Mouse (Mus musculus) mouse trophoblast stem cell (cell line): ENCODE data around the gene Terf2.

Source experiments
- in situ Hi-C, 2 experiments: fragments of 300-500 bp; cut with MseI, MboI; formaldehyde crosslinking; loops; 2 replicates in 1 of 2; 3 replicates in 1 of 2; pipeline ENCODE4 v1.15.1; 2025

The Terf2 gene

DNA sequence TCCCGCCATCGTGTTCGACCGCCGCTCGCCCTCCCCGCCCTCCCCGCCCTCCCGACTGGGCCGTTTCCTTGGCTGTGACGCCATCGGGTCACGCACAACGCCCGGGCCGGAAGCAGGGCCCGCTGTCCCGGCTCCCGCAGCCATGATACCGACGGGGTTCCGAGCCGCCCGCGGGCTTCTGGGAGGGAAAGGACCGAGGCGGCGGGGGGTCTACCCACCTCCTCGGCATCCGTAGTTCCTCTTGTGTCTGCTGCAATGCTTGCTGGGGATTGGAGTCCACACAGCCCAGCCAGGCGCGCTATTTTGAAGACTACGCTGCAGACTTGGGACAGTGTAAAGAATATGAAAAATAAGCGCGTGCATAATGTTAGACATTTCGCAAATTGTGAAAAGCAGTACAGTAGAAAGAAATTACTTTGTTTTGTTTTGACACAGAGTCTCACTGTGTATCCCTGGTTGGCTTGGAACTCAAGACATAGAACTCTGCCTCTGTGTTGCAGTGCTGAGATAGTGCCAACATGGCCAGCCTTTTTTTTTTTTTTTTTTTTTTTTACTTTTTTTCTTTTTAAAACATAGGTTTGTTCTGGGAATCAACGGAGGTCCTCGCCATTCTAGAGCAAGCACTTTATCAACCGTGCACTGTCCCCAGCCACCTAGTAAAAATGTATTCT is at the start of gene Terf2:
Terf2 (minus strand) TSS at position 182 of the 671 bp plus-strand sequence.
- in situ Hi-C loops: no loop called here

DNA sequence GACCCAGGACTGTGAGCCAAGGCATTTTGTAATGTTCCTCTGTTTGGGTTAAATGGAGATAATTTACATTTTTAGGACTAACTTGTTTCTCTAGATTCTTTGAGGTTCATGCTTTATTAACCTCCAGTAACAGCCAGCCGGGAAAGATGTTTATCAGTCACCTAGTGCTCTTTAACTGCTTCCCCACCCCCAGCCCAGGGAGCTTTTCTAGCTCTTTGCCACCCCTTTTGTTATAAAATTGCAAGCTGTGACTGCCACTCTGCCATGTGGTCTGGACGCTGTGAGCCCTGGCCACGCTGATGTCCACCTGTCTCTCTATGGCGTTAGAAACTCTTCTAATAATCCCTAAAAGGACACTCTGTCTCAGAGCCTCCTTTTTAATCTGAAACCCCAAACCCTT is 47.2 kb upstream of the Terf2 start:
- in situ Hi-C loops: no loop called here

- in situ Hi-C loops: no loop called here
Measured at GRCm38 (mm10) chr8:107142539-107142938, 46.2 kb upstream of the Terf2 start.

GRCm38 (mm10) chr8:107139704-107140470 is 43.5 kb upstream of the Terf2 start:
- in situ Hi-C loops: no loop called here

- in situ Hi-C loops: no loop called here
Measured at GRCm38 (mm10) chr8:107138338-107138737, 42.0 kb upstream of the Terf2 start.

- in situ Hi-C loops: no loop called here
Measured at GRCm38 (mm10) chr8:107137591-107137990, 41.2 kb upstream of the Terf2 start.

GRCm38 (mm10) chr8:107136003-107136612 is 39.8 kb upstream of the Terf2 start:
- in situ Hi-C loops: no loop called here

DNA sequence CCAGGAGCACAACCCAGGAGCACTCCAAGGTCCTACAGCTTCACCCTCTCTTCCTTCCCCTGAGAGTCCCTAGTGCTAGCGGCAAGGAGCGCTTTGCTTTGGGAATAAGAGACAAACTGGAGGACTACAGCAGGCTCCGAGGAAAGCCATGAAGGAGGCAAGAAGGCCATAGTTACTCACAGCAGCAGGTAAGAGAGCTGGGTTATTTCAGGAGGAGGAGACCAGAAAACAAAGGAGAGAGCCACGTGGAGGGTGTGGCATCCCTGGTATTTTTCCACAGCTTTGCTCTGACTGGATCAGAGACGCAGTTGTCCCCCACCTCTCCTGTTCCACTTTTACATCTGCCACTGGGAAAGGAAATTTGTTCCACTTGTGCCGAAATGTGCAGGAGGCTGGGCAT is 37.5 kb upstream of the Terf2 start:
- in situ Hi-C loops: no loop called here

GRCm38 (mm10) chr8:107132581-107133491 is 36.5 kb upstream of the Terf2 start:
- in situ Hi-C loops: no loop called here

- in situ Hi-C loops: no loop called here
Measured at GRCm38 (mm10) chr8:107130028-107130427, 33.7 kb upstream of the Terf2 start.

DNA sequence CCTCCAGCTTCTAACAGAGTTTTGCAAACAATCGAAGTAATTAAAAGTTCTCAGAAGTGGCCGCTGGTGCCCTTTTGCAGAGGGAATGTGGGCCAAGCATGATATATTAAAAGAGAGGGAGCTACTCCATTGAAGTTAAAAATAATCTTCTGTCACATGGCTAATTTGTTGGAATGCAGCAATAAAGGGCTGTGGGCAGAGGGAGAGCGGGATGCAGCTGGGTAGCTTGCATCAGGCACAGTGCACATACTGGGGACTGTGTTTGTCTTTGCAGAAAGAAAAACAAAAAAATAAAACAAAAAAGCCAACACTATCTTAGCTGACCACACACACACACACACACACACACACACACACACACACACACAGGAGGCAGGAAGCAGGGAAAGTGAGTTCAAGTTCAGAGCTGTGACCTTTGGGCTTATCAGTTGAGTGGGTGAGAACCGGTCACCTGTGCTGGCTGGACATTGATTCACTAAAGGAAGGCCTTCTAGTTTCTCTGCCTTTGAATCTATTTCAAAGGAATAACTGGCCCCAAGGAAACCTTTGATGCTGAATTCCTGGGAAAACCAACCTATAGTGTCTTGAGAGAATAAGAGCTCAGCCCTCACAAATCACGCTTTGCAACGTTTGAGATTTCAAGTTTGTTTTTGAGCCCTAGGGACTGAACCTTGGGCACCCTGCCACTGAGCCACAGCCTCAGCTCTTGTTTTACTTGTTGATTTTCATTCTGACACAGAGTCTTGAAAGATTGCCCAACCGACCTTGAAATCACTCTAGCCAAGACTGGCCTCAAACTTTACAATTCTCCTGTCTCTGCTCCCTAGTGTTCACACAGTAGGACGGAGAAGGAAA is 33.1 kb upstream of the Terf2 start:
- in situ Hi-C loops: no loop called here

DNA sequence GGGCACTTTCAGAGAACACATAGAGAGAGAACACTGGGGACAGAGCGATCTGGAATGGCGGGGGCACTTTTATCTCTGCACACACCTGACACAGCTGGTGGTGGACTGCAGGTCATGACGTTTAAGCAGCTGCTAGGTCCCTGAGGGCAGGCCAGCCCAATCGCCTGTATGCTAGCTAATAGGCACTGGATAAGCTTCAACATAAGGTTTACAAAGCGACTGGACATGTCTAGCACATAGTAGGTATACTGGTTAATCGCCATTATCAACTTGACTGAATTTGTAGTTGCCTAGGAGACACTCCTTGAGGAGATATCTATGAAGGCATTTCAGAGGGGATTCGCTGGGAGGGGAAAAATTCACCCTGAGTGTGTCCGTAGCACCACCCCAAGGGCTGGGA is 28.0 kb upstream of the Terf2 start:
- in situ Hi-C loops: no loop called here

DNA sequence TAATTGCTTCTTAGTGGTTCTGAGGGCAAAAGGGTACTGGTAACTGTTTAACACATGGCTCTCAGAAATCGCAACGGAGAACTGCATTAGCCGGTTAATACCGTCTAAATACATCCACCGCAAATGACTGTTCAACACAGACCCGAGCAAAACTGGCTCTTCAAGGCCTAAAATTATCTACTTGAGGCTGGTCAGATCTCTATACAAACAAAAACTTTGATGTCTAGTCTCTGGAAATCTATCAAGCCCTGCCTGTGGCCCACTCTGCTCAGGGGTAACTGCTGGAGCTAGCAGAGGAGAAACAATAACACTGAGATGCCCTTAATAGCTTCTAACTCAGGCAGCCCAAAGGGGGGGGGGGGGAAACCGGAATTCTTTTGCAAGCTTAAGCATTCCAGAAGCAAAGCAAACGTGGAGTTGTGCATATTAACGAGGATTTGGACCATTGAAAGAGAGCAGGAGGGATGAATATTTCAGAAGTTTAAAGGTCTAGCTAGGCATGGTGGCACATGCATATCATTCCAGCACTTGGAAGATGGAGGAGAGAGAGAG is 26.8 kb upstream of the Terf2 start:
- in situ Hi-C loops: no loop called here

DNA sequence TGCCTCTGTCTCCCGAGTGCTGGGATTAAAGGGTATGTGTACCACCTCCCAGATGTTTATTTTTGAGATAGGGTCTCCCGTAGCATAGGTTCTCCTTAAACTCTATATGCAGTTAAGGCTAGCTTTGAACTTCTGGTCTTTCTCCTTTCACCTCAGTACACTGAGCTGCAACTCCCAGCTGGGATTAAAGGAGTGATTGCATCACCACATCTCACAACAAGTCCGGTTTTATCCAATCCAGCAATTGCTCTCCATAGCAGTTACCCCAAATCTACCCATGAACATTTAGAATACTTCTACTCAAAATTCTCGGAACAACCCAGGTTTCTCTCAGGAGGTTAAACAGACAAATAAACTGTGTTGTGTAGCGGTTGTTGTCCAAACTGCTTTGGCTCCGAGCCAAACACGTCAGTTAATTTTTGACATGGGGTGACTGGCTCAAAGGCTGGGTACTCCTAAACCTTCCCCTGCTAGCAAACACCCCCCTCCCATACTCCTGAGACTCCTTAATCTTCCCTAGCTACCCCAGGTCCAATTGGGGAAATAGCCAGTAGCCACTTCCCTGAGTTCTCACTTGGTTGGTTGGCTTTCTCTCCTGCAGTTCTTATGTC is 25.4 kb upstream of the Terf2 start:
- in situ Hi-C loops: no loop called here

DNA sequence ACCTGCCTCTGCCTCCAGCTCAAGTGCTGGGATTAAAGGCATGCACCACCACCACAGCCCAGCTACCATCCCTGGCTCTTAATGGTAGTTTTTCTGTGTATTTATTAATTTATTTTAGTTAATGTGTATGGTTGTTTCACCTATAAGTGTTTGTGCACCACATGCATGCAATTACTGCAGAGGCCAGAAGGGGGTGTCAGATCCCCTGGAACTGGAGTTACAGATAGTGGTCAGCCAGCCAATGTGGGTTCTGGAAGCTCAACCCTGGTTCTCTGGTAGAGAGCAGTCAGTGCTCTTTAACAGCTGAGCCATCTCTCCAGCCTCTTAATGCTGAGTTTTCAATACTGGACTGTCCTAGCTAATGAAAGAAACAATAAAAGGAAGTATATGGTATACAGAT is 24.5 kb upstream of the Terf2 start:
- in situ Hi-C loops: no loop called here

GRCm38 (mm10) chr8:107119412-107119811 is 23.1 kb upstream of the Terf2 start:
- in situ Hi-C loops: loop anchor here (5.0 to 10.0 kb wide), 3 partner anchors 55 to 205 kb away; no protein-coding TSS in a partner anchor

DNA sequence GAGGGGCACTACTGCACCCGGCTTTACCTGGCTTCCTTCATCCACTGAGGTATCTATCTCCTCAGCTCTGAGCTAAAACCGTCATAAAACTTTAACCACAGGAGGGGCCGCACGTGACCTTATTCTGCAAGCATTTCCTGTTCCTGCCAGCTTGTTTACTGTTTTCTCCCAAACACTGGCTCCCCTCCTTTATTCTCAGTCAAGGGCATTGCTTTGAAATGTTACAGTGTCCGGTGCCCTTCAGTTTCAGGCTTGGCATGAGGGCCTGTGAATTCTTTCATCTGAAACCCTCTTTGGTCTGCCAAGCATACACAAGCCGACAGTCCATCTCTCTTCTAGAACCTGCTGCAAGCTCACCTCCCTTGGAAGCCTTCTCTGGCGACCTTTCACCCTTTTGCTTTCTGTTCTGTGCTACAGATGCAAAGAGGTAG is 22.5 kb upstream of the Terf2 start:
- in situ Hi-C loops: loop anchor here (5.0 to 10.0 kb wide), 3 partner anchors 56 to 206 kb away; no protein-coding TSS in a partner anchor

GRCm38 (mm10) chr8:107117019-107117418 is 20.7 kb upstream of the Terf2 start:
- in situ Hi-C loops: loop anchor here (5.0 to 10.0 kb wide), 3 partner anchors 58 to 208 kb away; no protein-coding TSS in a partner anchor

DNA sequence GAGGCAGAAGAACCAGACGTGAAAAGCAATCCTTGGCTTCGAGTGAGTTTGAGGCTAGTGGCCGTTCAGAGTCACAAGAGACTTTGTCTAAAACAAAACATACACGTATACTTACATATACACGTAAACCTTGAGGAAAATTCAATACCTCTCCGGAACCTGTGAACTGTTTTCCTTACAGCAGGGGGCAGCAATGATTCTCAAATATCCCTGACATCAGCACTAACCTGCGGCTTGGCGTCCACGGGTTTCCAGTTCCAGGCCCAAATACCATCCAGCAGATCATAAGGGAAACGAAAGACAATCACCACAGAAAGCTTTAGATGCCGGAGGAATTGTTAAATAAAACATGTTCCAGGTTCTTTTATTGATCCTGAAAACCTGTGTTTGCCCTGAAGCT is 19.7 kb upstream of the Terf2 start:
- in situ Hi-C loops: loop anchor here (5.0 to 10.0 kb wide), 3 partner anchors 59 to 209 kb away; no protein-coding TSS in a partner anchor

DNA sequence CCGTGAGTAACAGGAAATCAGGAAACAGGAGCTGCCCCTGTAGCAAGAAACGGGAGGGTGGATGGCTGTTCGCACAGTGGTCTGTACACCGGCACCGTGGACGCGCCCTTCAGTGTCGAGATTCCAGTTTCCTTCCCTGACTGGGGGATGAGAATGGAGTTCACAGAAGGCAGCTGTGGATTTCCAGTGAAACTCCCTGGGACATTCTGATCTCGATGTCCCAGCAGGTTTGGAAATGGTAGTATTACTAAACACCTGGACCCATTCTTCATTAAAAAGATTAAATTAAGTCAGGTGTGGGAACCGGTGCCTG is 18.6 kb upstream of the Terf2 start:
- in situ Hi-C loops: loop anchor here (5.0 to 10.0 kb wide), 3 partner anchors 60 to 210 kb away; no protein-coding TSS in a partner anchor
